Mouse (Mus musculus) kidney, postnatal 36 days (tissue): ENCODE measurements at regions not wholly inside any gene's neighbourhood (a gene's known extent, or its start where the extent isn't known, plus 50 kb on each side); places are given as distances from the start of the nearest gene placed in this dataset.

Experiments
- DNase-seq, 2 experiments: peaks; one replicate each; pipeline ENCODE4 v3.0.0; 2021 to 2022; ENCODE audit warnings: mixed read lengths in 2 of 2

DNA sequence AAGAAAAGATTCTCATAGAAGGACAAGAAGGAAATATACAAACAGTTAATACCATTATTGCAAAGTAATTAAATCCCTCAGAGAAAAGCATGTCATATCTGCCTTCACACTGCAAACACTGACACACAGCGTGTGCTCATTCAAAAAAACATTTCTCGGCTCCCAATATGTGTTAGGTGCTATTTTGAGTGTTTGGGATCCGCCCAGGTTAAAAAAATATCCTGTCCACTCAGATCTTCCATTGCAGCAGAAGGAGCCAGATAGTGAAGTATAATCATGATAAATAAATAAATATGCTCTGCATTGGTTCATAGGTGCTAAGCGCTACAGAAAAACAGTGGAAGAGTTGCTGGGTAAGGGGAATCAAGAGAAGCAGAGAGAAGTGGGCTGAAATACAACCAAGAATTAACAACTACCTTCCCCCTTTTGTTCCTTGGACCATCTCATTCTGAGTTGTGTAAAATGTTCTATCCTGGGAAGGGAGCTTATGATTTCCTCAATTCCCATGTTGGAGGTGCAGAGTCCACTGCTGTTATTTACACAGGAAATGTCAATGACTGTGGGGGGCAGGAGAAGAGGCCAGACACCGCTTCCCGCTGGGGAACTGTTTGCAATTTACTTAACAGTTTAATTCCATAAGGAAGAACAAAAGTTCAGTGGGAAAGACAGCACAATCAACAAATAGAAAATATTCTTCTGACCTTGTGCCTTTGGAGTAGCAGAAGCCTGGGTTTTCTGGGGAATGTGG is 139.9 kb downstream of the Tle1 start:
- peak; percentile 3 to 25 for DNase-seq

DNA sequence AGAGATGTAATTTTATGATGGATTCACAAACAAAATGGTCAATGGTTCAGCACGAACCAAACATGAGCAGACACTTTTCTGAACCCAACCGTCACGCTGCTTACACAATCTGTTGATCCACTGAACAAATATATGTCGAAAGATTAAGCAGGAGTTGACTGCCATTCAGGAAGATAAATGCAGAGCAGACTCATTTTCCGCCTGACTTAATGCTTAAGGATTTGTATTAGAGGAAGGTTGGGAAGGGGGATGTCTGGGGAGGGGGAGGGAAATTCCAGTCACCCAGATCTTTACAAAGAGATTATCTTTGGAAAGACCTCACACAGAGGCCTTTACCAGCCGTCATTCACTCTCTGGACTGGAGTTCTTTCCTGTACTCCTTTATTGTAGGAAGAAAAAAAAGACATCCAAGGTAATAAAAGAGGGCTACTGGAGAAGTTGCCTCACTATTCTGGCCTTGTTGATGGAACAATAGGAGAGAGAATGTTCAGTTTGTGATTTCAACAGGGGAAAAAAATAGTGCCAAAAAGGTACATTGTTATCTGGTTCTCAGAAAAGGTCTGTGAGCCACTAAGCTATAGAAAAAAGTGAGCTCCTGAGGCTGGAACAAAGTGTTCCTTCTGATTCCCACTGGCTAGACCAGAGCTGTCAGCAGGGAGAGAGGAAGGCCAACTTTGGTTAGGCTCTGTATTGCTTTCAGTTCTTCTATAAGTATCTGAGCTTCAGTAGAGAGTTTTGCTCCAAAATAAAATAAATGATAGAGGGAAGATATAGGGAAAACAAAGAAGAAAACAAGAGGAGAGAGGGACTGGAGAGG is 150.9 kb downstream of the Tle1 start:
- DNase-seq, result no peak

- DNase-seq, result no peak
These were observed 178.6 kb downstream of the Tle1 start for GRCm38 (mm10) chr4:72022152-72022551.

DNA sequence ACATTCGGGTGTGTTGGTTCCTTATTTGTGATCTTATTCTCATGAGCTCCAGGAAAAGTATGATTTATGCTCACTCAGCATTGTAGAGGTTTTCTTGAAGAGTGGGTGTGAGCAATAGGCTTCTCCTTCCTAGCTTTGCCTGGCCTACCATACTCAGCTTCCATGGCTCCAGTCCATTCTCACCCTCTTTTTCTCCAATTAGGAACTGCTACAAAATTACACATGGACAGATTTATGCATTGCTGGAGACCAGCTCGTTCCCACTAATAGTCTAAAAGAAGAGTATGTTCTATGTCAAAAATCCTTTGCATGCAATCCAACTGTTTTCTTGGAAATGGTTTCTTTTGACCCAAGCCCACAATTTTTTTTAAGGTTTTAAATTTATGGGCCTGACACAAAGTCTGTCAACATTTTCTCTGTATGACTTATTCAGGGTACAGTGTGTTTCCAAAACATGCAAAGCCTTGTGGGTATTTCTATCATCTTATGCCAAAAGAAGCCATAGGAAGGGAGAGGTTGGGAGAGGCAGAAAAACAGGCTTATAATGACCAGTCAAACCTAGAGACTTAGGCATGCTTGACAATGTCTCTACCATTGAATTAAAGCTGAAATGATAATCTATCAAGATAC is 186.4 kb downstream of the Tle1 start:
- DNase-seq, result peak in 1 of 2 experiments; percentile 38

- no peak for DNase-seq
These were observed 187.1 kb downstream of the Tle1 start for GRCm38 (mm10) chr4:72013583-72013982.

DNA sequence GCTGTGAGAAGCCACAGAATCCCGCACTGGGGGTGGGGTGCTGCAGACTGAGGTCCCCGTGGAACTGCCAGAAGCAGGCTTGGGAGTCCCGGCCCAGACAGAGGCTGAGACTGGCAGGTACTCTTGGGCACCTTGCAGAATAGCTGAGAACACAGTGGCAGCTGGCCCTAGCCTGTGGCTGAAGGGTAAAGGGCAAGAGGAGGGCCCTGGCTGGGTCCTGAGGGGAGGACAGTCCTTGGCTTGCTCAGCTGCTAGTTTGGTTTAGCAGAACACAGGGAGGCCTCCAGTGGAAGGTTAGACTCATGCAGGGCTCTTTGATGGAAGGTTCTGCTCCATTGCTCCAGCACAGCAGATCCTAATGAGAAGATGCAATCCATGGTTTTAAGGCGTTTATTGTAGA is 190.4 kb downstream of the Tle1 start:
- DNase-seq, result peak in 1 of 2 experiments; percentile 46

- no peak for DNase-seq
These were observed 194.8 kb downstream of the Tle1 start for GRCm38 (mm10) chr4:72005926-72006325.

DNA sequence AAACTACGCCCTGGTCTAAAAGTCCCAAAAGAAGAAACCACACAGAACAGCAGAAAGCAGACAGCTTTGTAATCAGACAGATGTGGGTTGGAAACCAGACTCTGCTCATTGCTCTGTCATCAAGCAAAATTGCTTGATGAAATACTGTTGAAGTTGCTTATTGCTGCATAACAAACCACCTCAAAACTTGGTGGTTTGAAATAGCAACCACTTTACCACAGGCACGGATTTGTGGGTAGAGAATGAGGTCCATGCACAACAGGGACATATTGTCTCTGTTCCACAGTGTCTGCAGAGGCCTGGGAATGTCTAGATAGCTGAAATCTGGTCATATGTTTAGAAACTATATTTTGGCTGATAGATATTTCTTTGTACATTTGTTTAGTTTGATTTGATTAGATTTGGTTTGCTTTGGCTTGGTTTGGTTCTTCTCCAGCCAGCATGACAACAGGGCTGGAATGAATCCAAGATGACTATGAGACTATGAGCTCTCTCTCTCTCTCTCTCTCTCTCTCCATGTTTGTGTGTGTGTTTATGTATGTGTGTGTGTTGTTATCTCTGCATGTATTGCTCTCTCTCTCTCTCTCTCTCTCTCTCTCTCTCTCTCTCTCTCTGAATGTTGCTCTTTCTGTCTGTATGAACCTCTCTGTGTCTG is 199.4 kb downstream of the Tle1 start:
- no peak for DNase-seq

DNA sequence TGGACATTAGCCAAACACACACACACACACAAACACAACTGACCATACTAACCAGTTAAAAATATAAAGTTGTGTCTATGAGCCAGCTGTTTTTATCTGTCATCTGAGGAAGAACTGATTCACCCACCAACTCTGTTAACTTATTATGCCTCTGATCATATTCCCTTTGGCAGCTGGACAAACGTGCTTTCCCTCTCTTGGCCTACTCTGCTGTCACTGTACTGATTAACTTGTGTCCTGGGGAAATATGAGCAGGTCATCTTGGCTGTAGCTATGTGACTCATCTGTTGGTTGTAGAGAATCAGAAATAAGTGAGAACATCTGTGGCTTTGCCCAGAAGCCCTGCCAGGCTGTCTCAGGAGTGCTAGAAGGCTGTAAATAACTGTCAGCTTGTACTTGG is 210.9 kb upstream of the Gm11232 start:
- peak; percentile 50 to 55 for DNase-seq

DNA sequence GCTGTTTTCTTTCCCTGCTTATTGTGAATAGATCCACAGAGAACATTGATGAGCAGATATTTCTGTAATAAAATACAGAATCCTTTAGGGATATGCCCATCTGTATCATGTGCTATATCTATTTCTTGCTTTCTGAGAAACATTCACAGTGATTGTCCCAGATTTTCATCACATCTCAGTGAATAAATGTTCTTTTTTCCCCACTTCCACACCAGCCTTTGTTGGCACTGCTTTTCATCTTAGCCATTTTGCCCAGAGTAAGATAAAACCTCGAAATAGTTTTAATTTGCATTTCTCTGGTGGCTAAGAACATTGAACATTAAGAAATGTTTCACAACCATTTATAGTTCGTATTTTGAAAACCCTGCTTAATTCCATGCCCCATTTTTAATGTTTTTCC is 195.7 kb upstream of the Gm11232 start:
- DNase-seq, result no peak

DNA sequence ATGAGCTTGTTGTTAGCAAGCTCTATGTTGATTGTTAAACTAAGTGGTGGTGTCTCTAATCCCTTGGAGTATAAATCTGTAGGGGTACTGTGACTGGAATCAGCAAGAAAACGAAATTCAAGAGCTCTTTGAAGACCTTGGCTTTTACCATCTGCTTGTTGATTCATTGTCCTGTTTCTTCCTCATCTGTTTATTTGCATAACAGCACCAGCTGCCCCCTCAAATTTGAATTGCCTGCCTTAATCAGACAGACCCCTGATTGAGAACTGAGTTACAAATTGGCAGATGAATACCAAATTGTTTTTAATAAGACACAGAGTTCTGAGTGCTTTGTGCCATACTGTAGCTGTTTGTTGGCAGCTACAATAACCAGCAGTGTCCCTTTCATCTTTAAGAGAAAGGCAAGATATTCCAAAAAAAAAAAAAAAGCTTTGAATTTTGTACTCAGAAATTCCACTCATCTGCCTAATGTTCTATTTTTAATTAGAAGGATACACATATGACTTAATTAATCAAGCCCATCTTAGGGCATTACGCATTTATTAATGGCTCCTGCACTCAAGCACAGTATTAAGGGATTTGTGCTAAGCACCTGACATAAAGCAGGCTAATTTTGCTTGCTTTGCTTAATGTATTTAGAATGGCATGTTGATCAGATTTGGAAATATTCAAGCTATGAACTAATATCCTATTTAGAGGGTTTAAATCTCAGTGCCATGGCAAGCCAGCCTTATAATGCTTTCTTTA is 175.6 kb upstream of the Gm11232 start:
- DNase-seq, result no peak

DNA sequence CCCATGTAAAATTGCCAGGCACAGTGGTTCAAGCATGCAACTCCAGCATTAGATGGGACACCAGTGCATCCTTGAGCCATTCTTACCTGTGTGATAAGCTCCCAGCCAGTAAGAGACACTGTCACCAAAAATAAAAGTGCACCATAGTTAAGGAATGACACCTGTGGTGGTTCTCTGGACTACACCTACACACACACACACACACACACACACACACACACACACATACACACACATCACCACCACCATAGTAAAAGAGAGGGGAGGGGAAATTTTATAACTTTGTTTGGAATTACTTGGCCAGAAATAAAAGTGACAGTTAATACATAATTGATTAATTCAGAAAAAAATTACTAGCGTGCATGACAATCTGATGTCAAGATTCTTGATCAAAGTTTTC is 175.1 kb upstream of the Gm11232 start:
- no peak for DNase-seq

DNA sequence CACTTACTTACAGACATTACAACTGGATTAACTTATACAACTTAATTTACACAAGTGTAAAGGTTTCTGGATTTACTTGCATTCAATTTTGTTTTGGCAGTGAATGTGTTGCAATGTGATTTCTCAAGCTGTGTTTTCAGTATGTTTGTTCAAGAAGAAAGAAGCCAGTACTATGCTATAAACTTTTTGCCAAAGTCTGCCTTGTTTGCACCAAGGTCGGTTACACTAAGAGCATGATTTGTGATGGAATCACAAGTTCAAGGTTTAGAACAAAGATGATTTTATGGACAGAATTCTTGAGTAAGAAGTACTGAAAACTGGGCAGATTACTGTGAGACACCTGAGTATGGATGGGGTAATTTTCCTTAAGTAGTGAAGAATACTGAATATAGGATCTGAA is 153.8 kb upstream of the Gm11232 start:
- DNase-seq, result no peak

DNA sequence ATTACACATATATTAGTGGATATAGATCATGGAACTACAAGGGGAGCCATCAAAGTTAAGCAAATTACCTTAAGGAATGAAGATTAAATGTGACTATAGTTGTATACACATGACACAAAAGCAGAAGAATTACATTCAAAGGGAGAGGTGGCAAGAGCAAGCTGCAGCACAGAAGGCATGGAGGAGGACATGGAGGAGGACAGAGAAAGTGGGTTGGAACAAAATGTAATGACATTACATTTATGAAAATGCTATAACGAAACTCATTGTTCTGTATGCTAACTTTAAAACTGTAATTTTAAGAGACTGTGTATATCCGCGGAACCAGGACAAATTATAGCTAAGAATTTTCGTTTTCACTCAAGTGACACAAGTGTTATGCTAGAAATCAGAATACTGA is 117.9 kb upstream of the Gm11232 start:
- no peak for DNase-seq

GRCm38 (mm10) chr4:71866948-71867347 is 109.2 kb upstream of the Gm11232 start:
- no peak for DNase-seq

DNA sequence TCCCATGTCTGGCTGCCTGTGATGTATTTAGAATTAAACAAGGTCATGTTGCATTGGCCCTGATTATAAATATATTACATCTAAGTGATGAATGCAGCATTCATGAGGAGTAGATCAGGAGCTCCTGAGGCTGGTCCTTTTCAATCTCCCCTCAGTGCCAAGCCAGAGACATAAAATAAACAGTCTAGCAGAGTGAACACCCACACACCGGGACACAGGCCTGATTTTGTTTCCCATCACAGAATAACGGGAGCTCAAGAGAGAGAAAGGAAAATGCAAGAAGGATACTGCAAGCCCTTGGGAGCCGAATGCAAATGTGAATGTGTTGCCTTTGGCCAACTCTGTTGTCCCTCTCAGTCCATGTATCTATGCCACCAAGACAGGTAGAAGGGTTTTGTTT is 84.1 kb upstream of the Gm11232 start:
- DNase-seq, result no peak

DNA sequence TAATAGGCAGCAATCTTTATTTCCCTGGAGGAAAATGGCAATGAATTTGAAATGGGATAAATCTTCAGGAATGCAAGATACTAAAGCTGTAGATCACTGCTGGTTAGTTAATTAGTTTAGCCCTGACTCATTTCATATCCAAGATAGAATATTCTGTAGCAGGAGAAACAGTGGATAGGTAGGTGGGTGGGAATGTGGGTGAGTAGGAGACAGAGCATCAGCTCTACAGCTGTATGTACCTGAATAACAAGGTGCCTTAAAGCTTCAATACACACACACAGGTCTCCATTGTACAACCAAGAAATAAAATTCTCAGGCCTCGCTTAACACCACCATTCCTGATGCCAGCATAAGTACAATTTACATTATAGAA is 83.0 kb upstream of the Gm11232 start:
- no peak for DNase-seq

- peak in 1 of 2 experiments; percentile 4 for DNase-seq
These were observed 82.3 kb upstream of the Gm11232 start for GRCm38 (mm10) chr4:71839803-71840773.

DNA sequence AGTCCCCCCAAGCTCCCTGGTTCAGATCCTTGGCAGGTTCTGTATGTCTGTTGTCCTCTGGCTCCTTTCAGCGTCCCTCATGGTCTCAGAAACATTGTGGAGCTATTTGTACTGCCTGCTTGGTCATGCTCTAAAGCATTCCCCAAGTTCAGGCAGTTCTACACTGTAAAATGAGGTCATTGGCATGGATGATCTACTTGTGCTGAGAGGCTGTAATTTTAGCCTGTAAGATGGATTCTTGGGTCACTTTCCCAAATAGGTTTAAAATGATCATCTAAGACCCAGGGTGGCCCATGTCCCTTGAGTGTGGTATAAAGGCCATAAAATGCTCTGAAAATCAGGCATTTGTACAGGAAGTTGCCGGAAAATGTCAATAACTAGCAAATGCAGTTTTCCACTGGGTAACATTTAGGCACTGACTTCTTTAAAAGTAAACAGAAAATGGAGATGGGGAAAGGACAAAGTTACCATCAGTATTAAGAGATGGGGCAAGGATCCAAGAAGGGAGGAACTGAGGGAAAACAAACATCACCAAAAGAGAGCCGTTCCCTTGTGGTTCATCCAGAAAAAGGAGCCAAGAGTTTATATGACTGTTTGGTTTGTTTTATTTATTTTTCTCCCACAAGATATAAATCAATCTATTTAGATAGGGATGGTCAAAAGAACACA is 81.5 kb upstream of the Gm11232 start:
- DNase-seq, result peak; percentile 13 to 62

DNA sequence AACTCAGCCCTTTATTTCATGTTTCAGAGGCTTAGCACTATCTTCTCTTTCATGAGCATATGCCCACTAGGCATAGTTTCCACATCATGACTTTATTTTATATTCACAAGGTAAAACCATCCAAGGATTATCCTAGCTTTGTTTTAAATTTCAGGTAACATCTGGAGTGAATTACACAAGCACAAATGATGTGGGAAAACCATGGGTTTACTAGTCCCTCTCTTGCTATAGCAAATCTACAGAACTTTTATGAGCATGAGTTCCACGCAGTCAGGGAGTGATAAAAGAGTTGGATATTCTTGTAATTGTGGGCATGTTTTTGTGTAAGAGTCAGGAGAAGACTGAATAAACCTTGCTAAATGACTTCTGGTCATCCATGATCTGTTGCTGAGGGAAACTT is 78.0 kb upstream of the Gm11232 start:
- DNase-seq, result no peak

DNA sequence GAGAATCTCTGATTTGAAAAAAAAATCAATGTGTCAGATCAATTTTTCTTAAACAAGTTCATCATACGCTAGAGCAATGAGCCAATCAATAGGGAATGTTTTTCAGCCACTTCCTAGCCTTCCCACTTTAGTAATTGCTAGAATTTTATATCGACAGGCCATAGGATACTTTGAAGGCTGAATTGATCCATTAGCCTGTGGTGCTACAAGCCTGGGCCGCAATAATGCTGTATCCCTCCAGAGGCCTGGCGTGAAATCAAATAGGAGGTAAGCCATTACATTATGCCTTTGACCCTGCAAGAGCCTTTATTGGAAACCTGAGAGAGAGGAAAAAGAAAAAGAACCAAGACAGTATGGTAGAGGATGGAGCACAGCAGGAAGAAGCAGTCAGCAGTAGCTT is 53.7 kb upstream of the Gm11232 start:
- no peak for DNase-seq
